Mouse (Mus musculus) small intestine, adult 2 months (tissue): ENCODE measurements around the gene Tent5c.

Experiments used
- CTCF ChIP-seq: fragments of 200-500 bp; IDR thresholded peaks from 2 replicates; pipeline ENCODE4 v1.5.1; 2012; ENCODE audit warnings: low read depth, mild to moderate bottlenecking, control low read depth, inconsistent platforms, low read length, moderate library complexity, mixed read lengths; ENCODE audit not compliant: insufficient replicate concordance, insufficient read length; ENCODE audit errors: extremely low read depth
- POLR2A ChIP-seq: fragments of 200-500 bp; IDR thresholded peaks from 2 replicates; pipeline ENCODE4 v1.6.1; 2012; ENCODE audit warnings: low read depth, mild to moderate bottlenecking, control low read depth, inconsistent platforms, low read length, moderate library complexity

DNA sequence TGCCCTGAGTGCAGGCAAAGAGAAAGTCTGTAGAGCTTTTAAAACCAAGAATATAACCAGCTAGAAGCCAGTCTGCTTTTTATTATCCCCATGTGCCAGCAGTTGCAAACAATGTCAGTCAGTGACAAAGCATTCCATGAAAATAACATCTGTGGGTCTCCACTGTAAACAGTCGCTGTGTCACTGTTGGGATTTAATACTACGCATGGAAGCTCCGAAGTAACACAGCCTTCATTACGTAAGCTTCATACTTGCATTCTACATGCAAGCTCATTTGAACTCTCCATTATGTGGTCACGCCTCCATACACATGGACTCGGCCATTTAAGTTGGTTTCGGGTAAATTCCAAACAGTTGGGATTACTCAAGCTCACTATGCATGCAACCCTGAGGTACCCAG, 77.2 kb downstream of the Tent5c start:
- no peak for TF ChIP-seq CTCF
- no peak for TF ChIP-seq POLR2A
